Mouse (Mus musculus) thymus, adult 2 months (tissue): ENCODE measurements at regions not wholly inside any gene's neighbourhood (a gene's known extent, or its start where the extent isn't known, plus 50 kb on each side); places are given as distances from the start of the nearest gene placed in this dataset.

ENCODE experiments used
- CTCF ChIP-seq: fragments of 200-500 bp; IDR thresholded peaks from 2 replicates; pipeline ENCODE4 v1.5.1; 2012; ENCODE audit warnings: mild to moderate bottlenecking, control low read depth, low read length, moderate library complexity, borderline replicate concordance; ENCODE audit not compliant: control insufficient read depth, poor library complexity, insufficient read depth; ENCODE audit errors: extremely low read depth
- POLR2A ChIP-seq: fragments of 200-500 bp; IDR thresholded peaks from 2 replicates; pipeline ENCODE4 v1.6.1; 2012; ENCODE audit warnings: mild to moderate bottlenecking, low read length, control low read depth, moderate library complexity; ENCODE audit not compliant: control insufficient read depth, poor library complexity, insufficient read depth; ENCODE audit errors: extremely low read depth

GRCm38 (mm10) chr4:125391269-125391668, 99.2 kb upstream of the Grik3 start:
- TF ChIP-seq POLR2A (no peak), CTCF (no peak)
